Mouse (Mus musculus): ENCODE measurements around the gene Fbxo44. TPM values are rescaled to one million over a fixed set of nuclear protein-coding genes. Genes with fewer than 3 reads are reported as not detected.

Gene Fbxo44
- total and polyA plus RNA-seq, 3 experiments, result 2.3 to 6.2 TPM; not detected in 1

DNA sequence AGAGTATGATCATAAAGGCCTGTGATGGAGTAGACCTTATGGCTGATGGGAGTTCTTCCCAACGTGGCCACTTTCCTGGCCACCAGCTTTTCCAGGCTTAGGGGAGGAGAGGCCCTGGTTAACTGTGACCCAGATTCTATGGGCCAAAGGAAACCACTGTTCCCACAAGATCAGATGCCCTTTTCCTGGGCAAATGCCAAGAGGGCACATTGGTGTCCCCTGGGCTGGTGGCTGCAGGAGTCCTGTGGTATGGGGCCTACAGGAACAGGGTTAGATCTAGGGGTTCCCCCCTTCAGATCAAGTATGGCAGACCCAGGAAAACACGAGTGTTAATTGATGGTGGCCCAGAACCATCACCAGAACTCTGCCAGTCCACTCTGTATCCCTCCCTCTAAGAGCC, 12.6 kb downstream of the Fbxo44 start:
- Histone ChIP-seq H3K27ac (ENCODE audit: control insufficient read depth, low read depth, low read length) (no peak overlapping the region), H3K9ac (ENCODE audit: control insufficient read depth, low read depth, low read length, poor library complexity, severe bottlenecking) (no peak overlapping the region), H3K4me3 (ENCODE audit: control insufficient read depth in 1 of 2, insufficient read depth in 1 of 2, low read depth in 2 of 2, low read length in 2 of 2) (no peak overlapping the region), H3K36me3 (ENCODE audit: control insufficient read depth in 1 of 2, insufficient read depth in 2 of 2, low read length in 2 of 2) (no peaks in the 10 kb centered on the region; a peak in 1 of 4 replicates), H3K27me3 (ENCODE audit: control insufficient read depth in 1 of 2, insufficient read depth in 2 of 2, low read length in 2 of 2) (no peaks in the 10 kb centered on the region), H3K79me2 (ENCODE audit: control insufficient read depth, insufficient read depth, low read length, poor library complexity) (no peaks in the 10 kb centered on the region; the same call in 1 of the 2 replicates), H3K4me1 (ENCODE audit: control insufficient read depth in 1 of 2, insufficient read depth in 2 of 2, low read length in 2 of 2) (peaks cover 0 to 5% of the 10 kb centered on the region in 2 experiments; a peak in 1 of 4 replicates), H3K9me3 (replicated peaks; ENCODE audit: insufficient read depth, low read length) (no peaks in the 10 kb centered on the region)
- no peak for DNase-seq (ENCODE audit: low read depth, low spot score)
- TF ChIP-seq POLR2AphosphoS2 (IDR thresholded peaks at IDR 0.05; ENCODE audit: low read length), result no peak
- TF ChIP-seq USF1 (IDR thresholded peaks at IDR 0.05; ENCODE audit: low read depth, low read length), result no peak
- TF ChIP-seq POLR2A (IDR thresholded peaks at IDR 0.05; ENCODE audit: control insufficient read depth in 1 of 2, insufficient read depth in 1 of 2, low read depth in 1 of 2, low read length in 2 of 2, poor library complexity in 1 of 2), result no peak
- no peak for TF ChIP-seq SIN3A (IDR thresholded peaks at IDR 0.05; ENCODE audit: low read length)
- TF ChIP-seq TAL1 (IDR thresholded peaks at IDR 0.05; ENCODE audit: low read length), result no peak
- TF ChIP-seq ETS1 (IDR thresholded peaks at IDR 0.05; ENCODE audit: low read depth, low read length), result no peak
- no peak for TF ChIP-seq RCOR1 (IDR thresholded peaks at IDR 0.05; ENCODE audit: low read depth, low read length)
- no peak for TF ChIP-seq USF2 (IDR thresholded peaks at IDR 0.05; ENCODE audit: borderline replicate concordance in 1 of 2, insufficient read depth in 1 of 2, low read depth in 1 of 2, low read length in 2 of 2)
- no peak for TF ChIP-seq TBP (IDR thresholded peaks at IDR 0.05; ENCODE audit: low read depth, low read length)
- TF ChIP-seq CHD1 (IDR thresholded peaks at IDR 0.05; ENCODE audit: low read depth, low read length), result no peak
- TF ChIP-seq KAT2A (conservative IDR thresholded peaks at IDR 0.05; ENCODE audit: low read depth, low read length), result no peak
- no peak for TF ChIP-seq MEF2A (IDR thresholded peaks at IDR 0.05; ENCODE audit: extremely low read depth, insufficient replicate concordance, low read depth, low read length, poor library complexity, severe bottlenecking)
- TF ChIP-seq ZNF384 (IDR thresholded peaks at IDR 0.05; ENCODE audit: low read depth, low read length), result no peak
- TF ChIP-seq BHLHE40 (IDR thresholded peaks at IDR 0.05; ENCODE audit: borderline replicate concordance, low read depth, low read length), result no peak
- TF ChIP-seq CTCF (IDR thresholded peaks at IDR 0.05 in 2 of 3, conservative IDR thresholded peaks at IDR 0.05 in 1 of 3; ENCODE audit: control insufficient read depth in 1 of 3, insufficient read depth in 1 of 3, low read depth in 2 of 3, low read length in 3 of 3, poor library complexity in 1 of 3, severe bottlenecking in 1 of 3), result no peak

GRCm38 (mm10) chr4:148143721-148144120, 16.6 kb downstream of the Fbxo44 start:
- H3K9me3 ChIP-seq (replicated peaks; ENCODE audit: insufficient read depth, low read length), result no peaks in the 10 kb centered on the region
- DNase-seq (ENCODE audit: low read depth, low spot score), result no peak

More at GRCm38 (mm10) chr4:148143721-148144120, 16.6 kb downstream of the Fbxo44 start:
- no peak overlapping the region for H3K9ac ChIP-seq (ENCODE audit: control insufficient read depth, low read depth, low read length, poor library complexity, severe bottlenecking)
- H3K36me3 ChIP-seq (ENCODE audit: control insufficient read depth in 1 of 2, insufficient read depth in 2 of 2, low read length in 2 of 2), result peaks cover 0 to 5% of the 10 kb centered on the region in 2 experiments; a peak in 1 of 4 replicates
- no peak overlapping the region for H3K27ac ChIP-seq (ENCODE audit: control insufficient read depth, low read depth, low read length)
- no peak for TF ChIP-seq JUND (IDR thresholded peaks at IDR 0.05; ENCODE audit: low read depth, low read length)
- TF ChIP-seq CHD1 (IDR thresholded peaks at IDR 0.05; ENCODE audit: low read depth, low read length), result no peak
- TF ChIP-seq TCF12 (IDR thresholded peaks at IDR 0.05; ENCODE audit: low read depth, low read length), result no peak
- TF ChIP-seq SMC3 (IDR thresholded peaks at IDR 0.05; ENCODE audit: low read depth, low read length), result no peak
- TF ChIP-seq MYB (IDR thresholded peaks at IDR 0.05; ENCODE audit: low read depth, low read length), result no peak
- no peak for TF ChIP-seq MAZ (IDR thresholded peaks at IDR 0.05; ENCODE audit: low read depth, low read length)
- TF ChIP-seq HCFC1 (IDR thresholded peaks at IDR 0.05; ENCODE audit: low read depth, low read length), result no peak
- TF ChIP-seq ELF1 (IDR thresholded peaks at IDR 0.05; ENCODE audit: low read depth, low read length), result no peak
- TF ChIP-seq TBP (IDR thresholded peaks at IDR 0.05; ENCODE audit: low read depth, low read length), result no peak
- TF ChIP-seq MYC (IDR thresholded peaks at IDR 0.05; ENCODE audit: low read depth, low read length), result no peak
- no peak for TF ChIP-seq MAFK (IDR thresholded peaks at IDR 0.05; ENCODE audit: borderline replicate concordance, low read depth, low read length)
- H3K4me3 ChIP-seq (ENCODE audit: control insufficient read depth in 1 of 2, insufficient read depth in 1 of 2, low read depth in 2 of 2, low read length in 2 of 2), result no peak overlapping the region
- H3K79me2 ChIP-seq (ENCODE audit: control insufficient read depth, insufficient read depth, low read length, poor library complexity), result no peaks in the 10 kb centered on the region; the same call in 1 of the 2 replicates
- H3K27me3 ChIP-seq (ENCODE audit: control insufficient read depth in 1 of 2, insufficient read depth in 2 of 2, low read length in 2 of 2), result no peaks in the 10 kb centered on the region
- H3K4me1 ChIP-seq (ENCODE audit: control insufficient read depth in 1 of 2, insufficient read depth in 2 of 2, low read length in 2 of 2), result peaks cover 3 to 5% of the 10 kb centered on the region in 2 experiments; a peak in 3 of 4 replicates
